Mouse (Mus musculus) lung, postnatal 25 days (tissue): ENCODE data around the gene Ip6k3.

Source experiments
- DNase-seq: peaks from one replicate; pipeline ENCODE4 v3.0.0; 2022; ENCODE audit warnings: low spot score

Gene Ip6k3

DNA sequence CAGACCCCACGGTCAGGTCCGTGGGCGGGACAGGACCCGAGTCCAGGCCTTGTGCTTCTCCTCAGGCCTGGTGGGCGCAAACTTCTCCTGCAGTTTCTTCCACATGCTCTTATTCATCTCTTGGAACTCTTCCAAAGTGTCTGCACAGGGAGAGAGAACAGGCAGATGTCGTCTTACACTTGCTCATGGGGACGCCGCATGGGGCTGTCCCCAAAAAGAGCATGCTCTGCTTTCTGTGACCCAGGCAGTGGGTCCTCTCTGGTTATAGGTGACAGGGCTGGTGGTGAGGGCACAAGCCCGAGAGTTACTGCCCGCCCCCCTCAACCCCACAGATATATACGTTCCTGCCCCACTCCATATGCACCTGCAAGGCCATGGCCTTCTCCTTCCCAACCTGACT, 44.9 kb downstream of the Ip6k3 start:
- DNase-seq: no peak

DNA sequence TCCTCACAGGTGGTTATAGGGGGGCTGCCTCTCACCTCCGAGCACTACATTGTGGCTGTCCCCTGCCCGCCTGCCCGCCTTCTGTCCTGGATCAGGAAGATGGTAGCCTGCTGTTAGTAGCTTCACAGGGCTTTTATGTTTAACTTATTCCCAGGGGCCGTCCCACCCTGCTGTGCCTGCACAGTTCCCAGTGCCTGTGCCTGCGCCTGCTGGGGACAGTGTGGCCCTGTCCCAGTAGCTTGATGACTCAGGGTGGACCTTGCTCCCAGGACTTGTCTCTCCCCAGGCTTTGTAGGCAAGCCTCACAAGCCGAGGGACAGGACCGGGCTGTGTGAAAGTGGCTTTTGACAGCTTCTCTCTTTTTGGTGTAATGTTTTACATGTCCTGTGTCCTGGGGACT, 45.8 kb downstream of the Ip6k3 start:
- no peak for DNase-seq

DNA sequence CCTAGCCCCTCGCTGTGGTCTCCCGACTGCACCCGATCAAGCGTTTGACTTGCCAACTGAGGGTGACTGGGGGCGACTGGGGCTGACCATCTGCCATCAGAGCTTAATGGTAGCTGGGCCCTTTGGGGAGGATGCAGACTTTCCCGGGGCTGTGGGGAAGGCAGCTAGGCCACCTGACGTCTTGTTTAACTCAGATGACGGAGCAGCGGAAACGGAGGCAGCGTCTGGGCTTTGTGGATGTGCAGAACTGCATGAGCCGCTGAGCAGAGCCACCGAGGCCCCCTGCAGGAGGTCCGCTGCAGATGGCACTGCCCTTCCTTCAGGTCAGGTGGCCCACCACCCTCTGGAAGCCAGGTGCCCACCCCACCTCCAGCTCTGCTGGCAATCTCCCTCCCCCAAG, 46.3 kb downstream of the Ip6k3 start:
- DNase-seq: no peak

DNA sequence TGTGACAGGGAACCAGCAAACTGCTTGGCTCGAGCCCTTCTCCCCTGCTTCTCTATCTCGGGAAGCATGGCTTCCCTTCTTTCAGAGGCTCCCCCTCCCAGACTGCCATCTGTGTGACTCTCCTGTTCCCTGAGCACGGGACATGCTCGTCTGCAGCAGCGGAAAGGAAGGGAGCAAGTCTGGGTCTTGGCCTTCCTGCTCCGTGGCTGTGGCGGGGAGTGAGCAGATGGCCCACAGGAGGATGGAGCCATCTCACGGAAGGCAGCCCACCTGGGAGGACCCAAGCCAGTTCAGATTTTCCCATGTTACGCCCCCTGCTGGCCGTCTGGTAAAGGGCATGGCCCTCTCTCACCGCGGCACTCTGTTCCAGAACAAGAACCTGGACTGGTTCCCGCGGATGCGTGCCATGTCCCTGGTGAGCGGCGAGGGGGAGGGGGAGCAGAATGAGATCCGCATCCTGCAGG, 47.0 kb downstream of the Ip6k3 start:
- peak; percentile 68 for DNase-seq

DNA sequence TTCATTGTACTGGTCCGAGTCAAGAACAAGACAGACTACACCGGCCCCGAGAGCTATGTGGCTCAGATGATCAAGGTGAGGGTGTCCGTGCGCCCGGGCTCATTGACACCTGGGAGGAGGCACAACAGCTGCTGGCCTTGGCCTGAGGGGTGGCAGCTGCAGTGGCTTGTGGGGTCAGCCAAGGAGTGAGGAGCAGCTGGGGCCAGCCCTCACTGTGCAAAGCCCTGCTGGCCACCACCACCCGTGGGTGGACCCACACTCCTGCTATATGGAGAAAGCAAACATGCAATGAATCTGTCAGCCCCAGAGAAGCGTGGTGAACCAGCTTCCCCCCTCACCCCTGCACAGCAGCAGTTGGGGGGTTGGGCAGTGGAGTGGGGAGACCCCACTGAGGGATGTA, 47.6 kb downstream of the Ip6k3 start:
- no peak for DNase-seq

DNA sequence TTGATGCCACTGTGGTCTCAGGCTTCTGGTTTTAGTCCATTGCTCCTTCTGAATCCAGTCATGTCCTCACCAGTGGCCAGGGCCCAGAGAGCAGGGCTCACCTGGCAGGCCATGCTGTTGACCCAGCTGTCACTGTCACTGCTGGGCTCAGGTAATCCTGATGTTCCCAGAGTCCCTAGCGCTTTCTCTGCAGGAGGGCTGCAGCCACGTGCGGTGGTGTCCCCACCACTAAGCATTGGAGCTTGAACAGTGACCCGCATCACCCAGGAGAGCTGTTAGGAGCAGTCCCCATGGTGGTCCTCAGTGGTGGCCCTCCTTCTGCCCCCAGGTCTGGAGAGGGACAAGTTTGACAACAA, 48.1 kb downstream of the Ip6k3 start:
- no peak for DNase-seq

DNA sequence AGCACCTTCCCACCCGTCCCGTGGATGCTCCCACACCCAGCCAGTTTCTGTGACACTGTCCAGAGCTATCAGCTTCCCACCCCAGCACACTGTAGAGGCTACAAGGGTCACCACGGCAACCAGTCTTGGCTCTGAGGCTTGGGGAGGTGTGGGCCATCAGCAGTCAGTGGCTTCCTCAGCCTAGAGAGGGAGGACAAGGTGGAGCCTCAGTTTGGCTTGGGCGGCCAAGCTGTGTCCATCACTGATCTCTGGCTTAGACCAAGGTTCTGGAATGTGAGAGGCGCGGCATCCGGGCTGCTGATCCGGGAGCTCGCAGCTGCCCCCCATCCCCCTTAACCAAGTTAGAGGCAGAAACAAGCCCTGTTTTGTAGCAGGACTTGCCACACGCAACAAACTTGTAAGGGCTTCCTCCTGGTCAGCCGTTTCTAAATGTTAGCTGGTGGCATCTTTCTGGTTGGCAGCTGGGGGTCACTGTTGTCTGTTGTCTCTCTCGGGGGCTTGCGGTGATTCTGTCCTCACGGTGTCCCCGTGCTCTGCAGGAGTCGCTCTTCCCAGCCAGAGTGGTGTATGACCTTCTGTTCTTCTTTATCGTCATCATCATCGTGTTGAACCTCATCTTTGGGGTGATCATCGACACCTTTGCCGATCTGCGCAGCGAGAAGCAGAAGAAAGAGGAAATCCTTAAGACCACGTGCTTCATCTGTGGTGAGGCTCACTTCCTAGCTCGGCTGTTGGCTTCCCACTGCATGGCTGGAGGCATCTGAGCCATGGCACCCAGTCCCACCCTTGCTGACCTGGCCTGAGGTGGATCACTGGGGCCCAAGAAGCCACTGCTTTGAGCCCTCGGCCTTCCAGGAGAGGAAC, 48.7 kb downstream of the Ip6k3 start:
- DNase-seq: no peak

DNA sequence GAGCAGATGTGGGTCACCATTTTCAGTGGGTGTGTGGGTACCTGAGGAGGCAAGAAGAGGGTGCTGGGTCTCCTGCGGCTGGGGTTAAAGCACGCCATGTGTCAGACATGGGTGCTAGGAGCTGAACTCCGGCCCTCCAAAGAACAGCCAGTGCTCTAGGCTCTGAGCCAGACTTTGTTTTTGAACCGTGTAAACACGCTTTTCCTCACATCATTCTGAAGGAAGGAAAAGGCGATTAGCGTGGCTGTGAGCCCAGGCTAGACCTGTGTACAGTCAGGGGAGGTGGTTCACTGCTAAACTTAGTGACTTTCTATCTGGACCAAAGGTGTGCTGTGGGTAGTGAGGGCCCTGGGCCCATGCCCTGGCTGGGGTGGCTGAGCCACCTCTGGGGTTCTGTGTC, 57.5 kb downstream of the Ip6k3 start:
- peak; percentile 71 for DNase-seq

DNA sequence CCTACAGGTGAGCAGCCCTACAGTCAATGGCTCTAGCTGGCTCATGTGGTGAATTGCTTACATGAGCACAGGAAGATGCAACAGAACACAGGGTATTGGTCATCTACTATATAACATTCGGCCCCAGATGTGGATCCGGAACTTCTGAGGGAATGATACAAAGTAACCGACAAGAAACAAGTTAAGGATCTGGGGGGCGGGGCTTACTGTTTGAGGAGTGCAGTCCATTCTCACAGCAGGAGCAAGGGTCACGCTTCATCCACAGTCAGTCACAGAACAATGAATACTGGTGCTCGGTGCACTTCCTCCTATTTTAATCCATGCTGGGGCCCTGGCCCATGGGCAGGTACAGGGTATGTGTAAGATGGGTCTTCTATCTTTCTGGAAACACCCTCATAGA, 59.7 kb downstream of the Ip6k3 start:
- DNase-seq: no peak

DNA sequence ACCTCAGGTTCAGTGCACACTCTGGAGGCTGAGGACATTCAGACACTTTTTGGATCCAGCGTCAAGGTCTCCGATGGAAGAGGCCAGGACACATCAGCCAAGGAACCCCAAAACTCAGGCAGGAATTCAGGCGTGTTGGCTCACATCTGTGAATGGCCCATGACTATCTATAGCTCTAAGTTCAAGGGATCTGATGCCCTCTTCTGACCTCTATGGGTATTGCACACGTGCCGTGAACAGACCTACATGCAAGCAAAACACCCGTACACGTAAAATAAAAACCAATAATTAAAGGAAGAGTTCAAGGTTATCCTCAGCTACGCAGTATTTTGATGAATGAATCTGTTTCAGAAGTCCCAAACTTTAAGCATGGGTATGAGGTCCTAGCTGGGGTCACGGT, 60.9 kb downstream of the Ip6k3 start:
- DNase-seq: no peak

DNA sequence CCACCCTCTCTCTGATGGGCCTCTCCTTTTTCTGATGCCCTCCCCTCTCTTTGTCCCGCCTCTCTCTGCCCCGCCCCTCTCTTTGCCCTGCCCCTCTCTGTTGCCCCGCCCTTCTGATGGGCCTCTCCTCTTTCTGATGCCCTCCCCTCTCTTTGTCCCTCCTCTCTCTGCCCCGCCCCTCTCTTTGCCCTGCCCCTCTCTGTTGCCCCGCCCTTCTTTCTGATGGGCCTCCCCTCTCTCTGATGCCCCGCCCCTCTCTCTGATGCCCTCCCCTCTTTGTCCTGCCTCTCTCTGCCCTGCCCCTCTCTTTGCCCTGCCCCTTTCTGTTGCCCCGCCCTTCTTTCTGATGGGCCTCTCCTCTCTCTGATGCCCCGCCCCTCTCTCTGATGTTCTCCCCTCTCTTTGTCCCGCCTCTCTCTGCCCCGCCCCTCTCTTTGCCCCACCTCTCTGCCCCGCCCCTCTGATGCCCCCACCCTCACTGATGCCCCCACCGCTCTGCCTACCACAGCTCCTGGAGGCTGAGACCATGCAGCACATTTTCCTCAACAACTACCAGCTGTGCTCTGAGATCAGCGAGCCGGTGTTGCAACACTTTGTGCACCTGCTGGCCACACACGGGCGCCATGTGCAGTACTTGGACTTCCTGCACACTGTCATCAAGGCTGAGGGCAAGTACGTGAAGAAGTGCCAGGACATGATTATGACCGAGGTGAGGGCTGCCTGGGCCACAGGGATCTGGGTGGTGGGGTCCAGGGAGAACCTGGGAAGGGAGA, 61.7 kb downstream of the Ip6k3 start:
- DNase-seq: no peak

DNA sequence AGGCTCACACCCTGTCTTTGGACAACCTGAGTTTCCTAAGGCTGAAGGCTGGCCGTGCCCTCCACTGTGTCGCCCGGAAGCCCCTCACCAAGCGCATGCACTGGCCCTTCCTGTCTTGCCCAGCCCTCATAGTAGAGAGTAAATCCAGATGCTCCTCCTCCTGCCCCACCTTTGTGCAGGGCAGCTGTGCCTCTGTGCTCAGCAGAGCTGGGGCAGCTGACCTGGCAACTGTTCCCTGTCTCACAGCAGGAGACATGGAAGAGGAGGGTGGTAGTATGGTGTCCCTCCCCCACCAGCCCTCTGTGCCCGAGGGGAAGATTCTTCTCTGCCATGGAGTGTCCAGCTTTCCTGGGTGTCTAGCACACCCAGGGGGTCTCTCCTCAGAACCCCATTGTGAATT, 65.9 kb downstream of the Ip6k3 start:
- DNase-seq: no peak

DNA sequence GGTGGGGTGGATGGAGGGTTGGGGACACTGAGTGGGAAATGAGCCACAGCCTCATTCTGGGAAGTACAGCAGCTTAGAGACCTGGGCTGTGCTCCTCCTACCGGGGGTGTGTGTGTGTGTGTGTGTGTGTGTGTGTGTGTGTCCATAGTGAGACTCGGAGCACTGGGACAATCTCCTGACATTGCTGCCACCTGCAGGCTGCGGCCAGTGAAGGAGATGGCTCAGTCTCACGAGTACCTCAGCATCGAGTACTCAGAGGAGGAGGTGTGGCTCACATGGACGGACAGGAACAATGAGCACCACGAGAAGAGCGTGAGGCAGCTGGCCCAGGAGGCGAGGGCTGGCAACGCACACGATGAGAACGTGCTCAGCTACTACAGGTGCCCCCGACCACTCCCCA, 71.9 kb downstream of the Ip6k3 start:
- peak; percentile 55 for DNase-seq
